Mouse (Mus musculus) heart, embryonic 14.5 days (tissue): ENCODE measurements around the gene Gjc1. TPM values are rescaled to one million over a fixed set of nuclear protein-coding genes. Genes with fewer than 3 reads are reported as not detected.

Experiments
- ATAC-seq: fragments of 200-750 bp; cut with Nextera tagmentation; 2 replicates; pipeline ENCODE4 v1.8.0; 2017; ENCODE audit warnings: low read depth, moderate TSS enrichment; ENCODE audit not compliant: insufficient number of reproducible peaks, insufficient read depth, low FRiP score
- H3K27ac ChIP-seq, 2 experiments: fragments of 200-500 bp in 1 of 2; fragments of 300-500 bp in 1 of 2; sonication (generic) in 1 of 2; replicated peaks in 1 of 2; 2 replicates each; pipeline ENCODE4 v1.5.1; 2012 to 2014; ENCODE audit warnings: low read depth in 2 of 2, low read length in 2 of 2, control low read depth in 1 of 2, mild to moderate bottlenecking in 1 of 2, mixed read lengths in 1 of 2; ENCODE audit not compliant: control insufficient read depth in 1 of 2, insufficient read depth in 1 of 2
- H3K27me3 ChIP-seq: fragments of 300-500 bp; sonication (generic); 2 replicates; pipeline ENCODE4 v1.6.1; 2014; ENCODE audit warnings: mild to moderate bottlenecking, low read length, control low read depth; ENCODE audit not compliant: control insufficient read depth, insufficient read depth
- H3K36me3 ChIP-seq: fragments of 300-500 bp; sonication (generic); 2 replicates; pipeline ENCODE4 v1.6.1; 2014; ENCODE audit warnings: mild to moderate bottlenecking, control low read depth, low read length, mixed read lengths; ENCODE audit not compliant: control insufficient read depth, insufficient read depth
- H3K4me1 ChIP-seq, 2 experiments: fragments of 200-500 bp in 1 of 2; fragments of 300-500 bp in 1 of 2; sonication (generic) in 1 of 2; 2 replicates each; pipeline ENCODE4 v1.6.1; 2012 to 2014; ENCODE audit warnings: low read length in 2 of 2, control low read depth in 1 of 2, mixed read lengths in 1 of 2; ENCODE audit not compliant: control insufficient read depth in 2 of 2, insufficient read depth in 2 of 2
- H3K4me2 ChIP-seq: fragments of 300-500 bp; sonication (generic); 2 replicates; pipeline ENCODE4 v1.6.1; 2014; ENCODE audit warnings: mild to moderate bottlenecking, low read length
- H3K4me3 ChIP-seq, 2 experiments: fragments of 200-500 bp in 1 of 2; fragments of 300-500 bp in 1 of 2; sonication (generic) in 1 of 2; 2 replicates each; pipeline ENCODE4 v1.5.1; 2012 to 2014; ENCODE audit warnings: low read length in 2 of 2, mild to moderate bottlenecking in 2 of 2, control low read depth in 1 of 2, low read depth in 1 of 2, moderate library complexity in 1 of 2; ENCODE audit not compliant: control insufficient read depth in 1 of 2, insufficient read depth in 1 of 2
- H3K9ac ChIP-seq: fragments of 300-500 bp; sonication (generic); 2 replicates; pipeline ENCODE4 v1.6.1; 2014; ENCODE audit warnings: mild to moderate bottlenecking, low read length
- H3K9me3 ChIP-seq: fragments of 300-500 bp; sonication (generic); 2 replicates; pipeline ENCODE4 v1.6.1; 2016; ENCODE audit warnings: low read length, control low read depth; ENCODE audit not compliant: control insufficient read depth
- WGBS: fragments of 180-500 bp; shearing (Covaris S2); extraction: QIAGEN DNeasy Blood & Tissue Kit; methylation state at CpG from one replicate; pipeline ENCODE4 v1.1.7; 2014; 5-methylcytosine and 5-hydroxymethylcytosine counted together
- polyA plus RNA-seq: library from polyadenylated mRNA; unstranded; fragments of >200 nt; fragmentation: Nextera tagmentation; extraction: Ambion mirVana; gene quantifications from 2 replicates; pipeline ENCODE4 v1.2.1, GENCODE M21; 2014

The Gjc1 gene
- polyA plus RNA-seq, 1 experiment from 2014 or later, result 53.8 TPM

DNA sequence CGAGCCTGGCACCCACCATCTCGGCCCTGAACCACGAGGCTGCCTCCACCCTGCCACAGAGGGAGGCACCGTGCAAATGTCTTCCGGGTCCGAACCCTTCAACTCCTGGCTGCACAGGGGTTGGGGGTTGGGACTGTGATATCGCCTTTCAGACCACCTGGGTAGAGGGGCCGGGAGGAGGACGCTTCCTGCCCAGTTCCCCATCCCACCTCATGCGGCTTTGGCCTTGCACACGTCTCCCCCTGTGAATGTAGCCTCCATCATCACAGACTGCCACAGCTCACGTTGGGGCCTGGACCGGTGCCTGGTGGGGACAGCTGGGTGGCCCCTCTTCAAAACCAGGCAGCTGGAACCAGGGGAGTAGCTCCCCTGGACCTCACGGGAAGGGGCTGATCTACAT, 41.3 kb downstream of the Gjc1 start:
- H3K4me2 ChIP-seq, result peak overlapping the region; percentile 63; the same call in 1 of the 2 replicates
- no peaks in the 10 kb centered on the region for H3K27me3 ChIP-seq
- no peak overlapping the region for H3K4me3 ChIP-seq
- no peak for ATAC-seq
- peaks cover 45 to 50% of the 10 kb centered on the region in 2 experiments for H3K4me1 ChIP-seq
- peaks cover 8% of the 10 kb centered on the region; the same call in 1 of the 2 replicates for H3K36me3 ChIP-seq
- H3K9me3 ChIP-seq, result no peaks in the 10 kb centered on the region
- 0 out of 4 replicates have a peak overlapping the region, but pooled peaks of 1 of the 2 experiments have one; percentile 0 for H3K27ac ChIP-seq
- H3K9ac ChIP-seq, result peak overlapping the region; percentile 72; the same call in 1 of the 2 replicates
- 35% methylated on average over 14 of the region's 14 CpGs for WGBS

DNA sequence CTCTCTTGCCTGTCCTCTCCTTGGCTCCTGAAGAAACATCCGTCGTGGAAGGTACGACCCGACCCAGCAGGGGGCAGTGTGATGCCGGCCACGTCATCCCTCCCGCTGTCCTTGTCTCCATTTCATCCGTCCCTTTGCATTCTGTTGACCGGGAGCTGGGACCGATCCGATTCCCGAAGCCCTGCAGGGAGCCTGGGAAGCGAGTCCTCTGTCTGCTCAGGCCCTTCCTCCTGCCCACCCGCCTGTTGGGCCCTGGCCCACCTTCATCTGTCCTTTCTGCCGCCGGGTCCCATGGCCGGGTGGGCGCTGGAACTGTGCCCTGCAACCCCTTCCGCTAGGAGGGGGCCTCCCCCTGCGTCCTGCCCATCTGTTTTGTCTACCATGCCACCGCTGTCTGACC, 41.9 kb downstream of the Gjc1 start:
- Histone ChIP-seq H3K4me2 (peak overlapping the region; percentile 63), H3K27me3 (no peaks in the 10 kb centered on the region), H3K4me1 (peaks cover 40 to 44% of the 10 kb centered on the region in 2 experiments), H3K36me3 (peaks cover 8% of the 10 kb centered on the region; the same call in 1 of the 2 replicates), H3K4me3 (peak overlapping the region; percentile 17 to 39; a peak in 3 of 4 replicates), H3K9ac (peak overlapping the region; percentile 72), H3K27ac (peak overlapping the region in 1 of 2 experiments; percentile 53; a peak in 2 of 4 replicates), H3K9me3 (no peaks in the 10 kb centered on the region)
- WGBS, result 15% methylated on average over 21 of the region's 21 CpGs
- ATAC-seq, result no peak

DNA sequence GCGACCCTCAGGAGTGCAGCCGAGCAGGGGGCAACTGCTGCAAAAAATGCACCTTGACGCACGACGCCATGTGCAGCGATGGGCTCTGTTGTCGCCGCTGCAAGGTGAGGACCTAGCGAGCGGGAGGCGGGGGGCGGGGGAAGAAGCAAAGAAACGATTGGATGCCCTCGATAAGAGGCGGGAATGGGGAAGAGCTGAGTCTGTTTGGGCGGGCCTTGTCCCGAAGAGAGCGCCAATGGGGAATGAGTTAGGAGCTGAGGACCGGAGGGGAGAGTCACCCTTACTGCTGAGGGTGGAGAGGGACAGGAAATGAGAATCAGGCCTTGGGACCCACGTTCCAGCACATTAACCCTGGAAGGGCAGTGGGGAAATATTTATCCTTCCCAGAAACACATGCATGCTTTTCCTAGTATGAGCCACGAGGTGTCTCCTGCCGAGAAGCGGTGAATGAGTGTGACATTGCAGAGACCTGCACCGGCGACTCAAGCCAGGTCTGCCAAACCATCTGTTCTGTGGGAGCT, 44.8 kb downstream of the Gjc1 start:
- peak overlapping the region; percentile 63 to 65 for H3K4me3 ChIP-seq
- peak overlapping the region; percentile 63 to 66 for H3K27ac ChIP-seq
- peak overlapping the region; percentile 80 for H3K9ac ChIP-seq
- ATAC-seq, result peak; percentile 76
- no peaks in the 10 kb centered on the region; the same call in 1 of the 2 replicates for H3K27me3 ChIP-seq
- no peaks in the 10 kb centered on the region for H3K9me3 ChIP-seq
- H3K4me2 ChIP-seq, result peak overlapping the region; percentile 100
- WGBS, result 2% methylated on average over 25 of the region's 25 CpGs
- peaks cover 35 to 40% of the 10 kb centered on the region in 2 experiments for H3K4me1 ChIP-seq
- H3K36me3 ChIP-seq, result peaks cover 8% of the 10 kb centered on the region; the same call in 1 of the 2 replicates

DNA sequence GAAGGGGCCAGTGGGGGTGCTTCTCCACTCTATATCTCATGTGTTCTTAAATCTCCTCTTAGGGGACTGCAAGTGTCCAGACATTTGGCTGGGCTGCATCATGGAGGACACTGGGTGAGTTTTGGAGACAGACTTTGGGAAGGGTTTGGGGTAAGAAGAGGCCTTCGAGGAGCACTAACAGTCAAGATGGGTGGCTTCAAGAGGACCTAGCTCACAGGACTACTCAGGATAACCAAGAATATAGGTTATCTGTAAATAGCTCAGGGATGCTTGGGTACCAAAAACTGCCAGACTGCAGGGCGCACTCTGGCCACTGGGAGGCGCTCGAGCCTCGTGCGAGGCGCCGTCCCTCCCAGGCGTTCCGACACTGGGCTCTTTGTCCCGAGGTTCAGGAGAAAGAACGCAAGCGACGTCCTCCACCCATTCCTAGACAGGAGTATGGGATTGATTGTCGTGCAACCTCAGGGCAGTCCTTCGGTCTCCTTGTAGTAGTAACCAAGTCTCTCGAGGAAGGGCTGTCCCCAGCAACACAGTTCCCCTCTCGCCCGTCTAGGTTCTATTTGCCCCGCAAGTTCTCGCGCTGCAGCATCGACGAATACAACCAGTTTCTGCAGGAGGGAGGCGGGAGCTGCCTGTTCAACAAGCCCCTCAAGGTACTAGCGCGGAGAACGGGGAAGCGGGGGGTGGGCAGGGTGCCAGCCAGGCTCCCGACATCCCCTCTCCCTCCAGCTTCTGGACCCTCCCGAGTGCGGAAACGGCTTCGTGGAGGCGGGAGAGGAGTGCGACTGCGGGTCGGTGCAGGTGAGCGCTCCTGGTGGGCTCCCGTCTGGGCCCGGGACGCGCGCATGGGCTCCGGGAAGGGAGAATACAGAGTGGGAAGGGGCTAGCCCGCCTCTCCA, 45.5 kb downstream of the Gjc1 start:
- Histone ChIP-seq H3K36me3 (peaks cover 8% of the 10 kb centered on the region; the same call in 1 of the 2 replicates), H3K9ac (peak overlapping the region; percentile 80), H3K4me1 (peaks cover 31 to 36% of the 10 kb centered on the region in 2 experiments), H3K27me3 (no peaks in the 10 kb centered on the region; the same call in 1 of the 2 replicates), H3K9me3 (no peaks in the 10 kb centered on the region), H3K27ac (peak overlapping the region; percentile 63 to 66), H3K4me2 (peak overlapping the region; percentile 100), H3K4me3 (peak overlapping the region; percentile 63 to 65)
- ATAC-seq, result peak; percentile 3; the same call in 1 of the 2 replicates
- WGBS, result under 1% methylated on average over 46 of the region's 46 CpGs

DNA sequence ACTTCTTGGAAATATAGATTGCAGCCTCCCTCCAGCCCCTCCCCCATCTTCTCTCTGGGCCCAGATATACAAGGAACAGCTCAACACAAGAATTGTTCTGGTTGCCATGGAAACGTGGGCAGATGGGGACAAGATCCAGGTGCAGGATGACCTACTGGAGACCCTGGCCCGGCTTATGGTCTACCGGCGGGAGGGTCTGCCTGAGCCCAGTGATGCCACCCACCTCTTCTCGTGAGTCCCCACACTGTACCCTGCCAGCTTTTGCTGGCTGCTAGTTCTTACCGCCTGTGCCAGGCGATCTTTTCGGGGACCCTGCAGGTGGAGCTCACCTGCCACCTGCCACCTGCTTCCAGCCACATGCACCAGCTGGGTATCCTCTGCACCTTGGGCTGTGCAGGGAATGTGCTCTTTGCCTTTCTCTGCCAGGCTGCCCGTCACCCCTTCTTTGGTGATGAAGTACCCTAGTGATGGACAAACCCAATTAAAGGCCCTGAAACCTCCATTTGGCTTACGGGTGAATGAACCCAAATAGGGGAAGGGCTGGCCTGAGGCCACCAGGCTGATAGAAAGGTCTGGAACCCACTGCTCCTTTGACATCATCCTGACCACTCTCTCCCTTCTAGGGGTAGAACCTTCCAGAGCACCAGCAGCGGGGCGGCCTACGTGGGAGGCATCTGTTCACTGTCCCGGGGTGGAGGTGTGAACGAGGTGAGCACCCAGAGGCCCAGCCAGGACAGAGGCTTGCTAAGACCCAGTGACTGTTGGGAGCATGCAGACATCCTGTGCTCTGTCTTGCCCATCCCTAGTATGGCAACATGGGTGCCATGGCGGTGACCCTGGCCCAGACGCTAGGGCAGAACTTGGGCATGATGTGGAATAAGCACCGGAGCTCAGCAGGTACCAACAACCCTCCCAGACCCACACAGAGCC, 46.5 kb downstream of the Gjc1 start:
- Histone ChIP-seq H3K27me3 (no peaks in the 10 kb centered on the region; the same call in 1 of the 2 replicates), H3K9ac (no peak overlapping the region), H3K4me2 (no peak overlapping the region), H3K27ac (no peak overlapping the region), H3K9me3 (no peaks in the 10 kb centered on the region), H3K4me3 (no peak overlapping the region), H3K4me1 (peaks cover 23 to 29% of the 10 kb centered on the region in 2 experiments), H3K36me3 (peaks cover 8% of the 10 kb centered on the region; the same call in 1 of the 2 replicates)
- no peak for ATAC-seq
- 70% methylated on average over 18 of the region's 18 CpGs for WGBS

DNA sequence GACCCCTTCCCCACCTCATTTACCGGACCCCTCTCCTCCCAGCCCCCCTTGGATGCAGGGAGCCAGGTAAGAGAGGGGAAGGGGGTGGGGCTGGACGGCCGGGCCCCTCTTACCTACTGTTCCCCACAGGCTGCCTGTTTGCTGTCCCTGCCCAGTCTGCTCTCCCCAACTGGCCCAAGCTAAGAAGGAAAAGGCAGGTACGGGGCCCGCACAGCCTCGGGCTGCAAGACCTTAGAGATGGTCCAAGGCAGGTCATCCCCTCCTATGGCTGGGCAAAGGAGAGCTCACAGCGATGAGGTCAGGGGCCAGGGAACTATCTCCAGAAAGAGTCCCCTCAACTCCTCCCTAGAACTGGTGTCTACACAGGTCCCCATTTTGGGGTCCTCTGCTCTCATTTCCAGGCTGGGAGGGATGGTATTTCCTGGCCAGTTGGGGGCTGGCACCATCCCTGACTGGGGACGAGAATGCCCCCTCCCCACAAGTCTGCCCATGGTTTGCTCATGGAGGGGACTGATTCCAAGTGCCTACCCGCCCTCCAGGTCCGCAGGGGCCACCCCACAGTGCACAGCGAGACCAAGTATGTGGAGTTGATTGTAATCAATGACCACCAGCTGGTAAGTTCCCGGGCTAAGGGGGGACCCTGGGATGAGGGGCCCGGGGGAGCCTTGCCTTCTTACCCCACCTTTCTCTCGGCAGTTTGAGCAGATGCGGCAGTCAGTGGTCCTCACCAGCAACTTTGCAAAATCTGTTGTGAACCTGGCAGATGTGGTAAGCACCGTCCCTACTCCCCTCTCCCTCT, 47.4 kb downstream of the Gjc1 start:
- Histone ChIP-seq H3K4me3 (no peak overlapping the region), H3K9ac (no peak overlapping the region), H3K4me2 (no peak overlapping the region), H3K9me3 (no peaks in the 10 kb centered on the region), H3K27me3 (no peaks in the 10 kb centered on the region; the same call in 1 of the 2 replicates), H3K4me1 (peaks cover 15 to 24% of the 10 kb centered on the region in 2 experiments), H3K27ac (no peak overlapping the region), H3K36me3 (peaks cover 6% of the 10 kb centered on the region; the same call in 1 of the 2 replicates)
- ATAC-seq, result no peak
- WGBS, result 34% methylated on average over 16 of the region's 16 CpGs
